Mouse (Mus musculus) liver, embryonic 12.5 days (tissue): ENCODE measurements around the gene Etv6. TPM values are rescaled to one million over a fixed set of nuclear protein-coding genes. Genes with fewer than 3 reads are reported as not detected.

Source experiments
- ATAC-seq: fragments of 200-750 bp; cut with Nextera tagmentation; 2 replicates; pipeline ENCODE4 v1.8.0; 2017; ENCODE audit warnings: moderate number of reproducible peaks, mild to moderate bottlenecking, moderate library complexity
- H3K27ac ChIP-seq: fragments of 300-500 bp; sonication (generic); 2 replicates; pipeline ENCODE4 v1.5.1; 2016; ENCODE audit warnings: mild to moderate bottlenecking
- H3K27me3 ChIP-seq: fragments of 300-500 bp; sonication (generic); replicated peaks from 2 replicates; pipeline ENCODE4 v1.6.1; 2016; ENCODE audit warnings: mild to moderate bottlenecking, moderate library complexity
- H3K36me3 ChIP-seq: fragments of 300-500 bp; sonication (generic); 2 replicates; pipeline ENCODE4 v1.6.1; 2016; ENCODE audit warnings: mild to moderate bottlenecking, moderate library complexity
- H3K4me1 ChIP-seq: fragments of 300-500 bp; sonication (generic); 2 replicates; pipeline ENCODE4 v1.6.1; 2016
- H3K4me2 ChIP-seq: fragments of 300-500 bp; sonication (generic); 2 replicates; pipeline ENCODE4 v1.6.1; 2016; ENCODE audit warnings: mild to moderate bottlenecking, moderate library complexity
- H3K4me3 ChIP-seq: fragments of 300-500 bp; sonication (generic); 2 replicates; pipeline ENCODE4 v1.5.1; 2016; ENCODE audit warnings: mild to moderate bottlenecking, moderate library complexity
- H3K9ac ChIP-seq: fragments of 300-500 bp; sonication (generic); 2 replicates; pipeline ENCODE4 v1.6.1; 2016; ENCODE audit warnings: mild to moderate bottlenecking, moderate library complexity
- H3K9me3 ChIP-seq: fragments of 300-500 bp; sonication (generic); replicated peaks from 2 replicates; pipeline ENCODE4 v1.6.1; 2016; ENCODE audit warnings: mild to moderate bottlenecking, moderate library complexity
- WGBS: fragments of 180-500 bp; shearing (Covaris S2); methylation state at CpG from one replicate; pipeline ENCODE4 v1.1.7; 2016; ENCODE audit not compliant: insufficient replicate concordance; 5-methylcytosine and 5-hydroxymethylcytosine counted together
- polyA plus RNA-seq: library from polyadenylated mRNA; unstranded; fragments of >200 nt; fragmentation: Nextera tagmentation; extraction: Ambion mirVana; gene quantifications from 2 replicates; pipeline ENCODE4 v1.2.1, GENCODE M21; 2016

Gene Etv6
- polyA plus RNA-seq, 1 experiment from 2014 or later, result 7.9 TPM

GRCm38 (mm10) chr6:134148443-134148942 is 113.0 kb downstream of the Etv6 start:
- ATAC-seq, result no peak
- no peaks in the 10 kb centered on the region for H3K27me3 ChIP-seq
- H3K36me3 ChIP-seq, result no peaks in the 10 kb centered on the region
- H3K9me3 ChIP-seq, result no peaks in the 10 kb centered on the region
- H3K4me3 ChIP-seq, result no peak overlapping the region
- no peak overlapping the region for H3K9ac ChIP-seq
- H3K4me2 ChIP-seq, result no peak overlapping the region
- no peak overlapping the region for H3K27ac ChIP-seq
- WGBS, result 74% methylated on average over 7 of the region's 7 CpGs
- H3K4me1 ChIP-seq, result peaks cover 58% of the 10 kb centered on the region

DNA sequence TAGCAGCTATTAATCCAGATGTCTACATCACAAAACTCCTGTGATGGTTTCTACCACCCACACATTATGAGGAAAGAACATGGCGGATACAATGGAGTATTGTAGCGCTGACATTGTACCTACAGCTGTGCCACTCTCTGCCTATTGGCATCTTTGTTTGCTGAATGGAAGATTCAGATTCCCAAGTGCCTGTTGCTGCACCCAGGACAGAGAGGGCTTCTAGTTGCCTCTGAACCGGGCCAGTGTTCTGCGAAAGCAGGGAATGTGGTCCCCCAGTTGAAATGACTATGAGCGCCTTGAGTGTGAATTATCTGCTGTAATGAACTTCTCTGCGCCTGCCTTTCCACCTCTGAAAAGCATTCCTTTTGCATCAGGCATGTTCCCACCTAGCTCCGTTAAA is 114.1 kb downstream of the Etv6 start:
- peaks cover 48% of the 10 kb centered on the region for H3K4me1 ChIP-seq
- H3K4me2 ChIP-seq, result no peak overlapping the region
- WGBS, result 80% methylated on average over 7 of the region's 7 CpGs
- no peaks in the 10 kb centered on the region for H3K36me3 ChIP-seq
- no peak overlapping the region for H3K9ac ChIP-seq
- no peak for ATAC-seq
- no peaks in the 10 kb centered on the region for H3K9me3 ChIP-seq
- H3K27ac ChIP-seq, result no peak overlapping the region
- H3K27me3 ChIP-seq, result no peaks in the 10 kb centered on the region
- H3K4me3 ChIP-seq, result no peak overlapping the region

DNA sequence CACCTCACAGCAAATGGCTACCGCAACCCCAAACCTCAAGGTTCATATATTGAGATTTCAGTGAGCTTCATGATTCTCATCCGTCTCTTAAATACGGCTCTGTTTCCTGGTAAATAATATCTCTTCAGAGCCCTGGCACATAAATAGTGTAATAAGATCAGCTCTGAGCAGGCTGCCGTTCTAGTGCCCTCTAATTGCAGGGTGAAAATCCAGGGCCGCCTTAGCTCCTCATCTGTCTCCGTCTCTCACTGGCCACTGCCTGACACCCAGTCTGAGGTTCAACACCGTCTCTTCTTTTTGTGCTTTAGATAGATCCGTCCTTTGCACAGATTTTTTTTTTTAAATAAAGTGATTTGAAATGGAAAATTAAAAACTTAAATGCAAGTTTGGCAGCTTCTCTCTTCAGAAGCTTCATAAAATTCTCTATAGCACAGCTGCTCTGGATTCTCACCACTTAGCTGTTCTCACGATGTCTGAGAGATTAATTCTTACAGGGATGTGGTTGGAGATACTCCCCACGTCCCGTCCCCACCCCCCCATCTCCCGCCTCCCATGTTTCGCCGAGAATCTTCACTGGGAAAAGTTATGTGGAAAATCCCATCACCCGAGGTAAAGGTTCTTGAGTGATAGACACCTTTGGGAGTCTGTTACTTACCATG is 115.7 kb downstream of the Etv6 start:
- H3K27ac ChIP-seq, result no peak overlapping the region
- no peak overlapping the region for H3K4me2 ChIP-seq
- H3K4me3 ChIP-seq, result no peak overlapping the region
- no peaks in the 10 kb centered on the region for H3K36me3 ChIP-seq
- H3K9ac ChIP-seq, result no peak overlapping the region
- WGBS, result 60% methylated on average over 15 of the region's 15 CpGs
- ATAC-seq, result no peak
- no peaks in the 10 kb centered on the region for H3K27me3 ChIP-seq
- H3K4me1 ChIP-seq, result peaks cover 48% of the 10 kb centered on the region
- H3K9me3 ChIP-seq, result no peaks in the 10 kb centered on the region

GRCm38 (mm10) chr6:134151853-134152505 is 116.5 kb downstream of the Etv6 start:
- ATAC-seq, result no peak

DNA sequence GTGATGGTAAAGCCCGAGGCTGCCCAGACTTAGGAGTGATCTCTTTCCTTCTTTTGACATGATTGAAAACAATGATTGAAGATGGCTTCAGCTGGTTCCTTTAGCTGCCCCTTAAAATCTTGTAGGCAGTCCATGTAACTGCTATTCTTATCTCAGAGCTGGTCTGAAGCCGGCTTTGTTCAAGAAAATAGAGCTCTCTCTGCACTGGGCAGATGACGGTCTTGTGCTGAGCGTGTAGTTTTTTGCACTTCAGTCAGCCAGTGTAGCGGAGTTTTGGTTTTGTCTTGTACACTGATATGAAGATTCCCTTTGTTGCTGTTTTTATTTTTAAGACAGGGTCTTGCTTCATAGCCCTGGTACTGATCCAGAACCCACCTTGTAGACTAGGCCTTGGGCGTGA is 117.0 kb downstream of the Etv6 start:
- H3K27me3 ChIP-seq, result no peaks in the 10 kb centered on the region
- H3K4me1 ChIP-seq, result peaks cover 57% of the 10 kb centered on the region
- H3K9me3 ChIP-seq, result no peaks in the 10 kb centered on the region
- no peak overlapping the region for H3K4me3 ChIP-seq
- H3K36me3 ChIP-seq, result peaks cover 5% of the 10 kb centered on the region; the same call in 1 of the 2 replicates
- no peak; the same call in 1 of the 2 replicates for ATAC-seq
- H3K4me2 ChIP-seq, result no peak overlapping the region
- no peak overlapping the region for H3K9ac ChIP-seq
- 54% methylated on average over 6 of the region's 6 CpGs for WGBS
- H3K27ac ChIP-seq, result no peak overlapping the region

More at GRCm38 (mm10) chr6:134151853-134152505, 116.5 kb downstream of the Etv6 start:
- Histone ChIP-seq H3K27me3 (no peaks in the 10 kb centered on the region), H3K4me2 (no peak overlapping the region), H3K4me3 (no peak overlapping the region), H3K27ac (peak overlapping the region; percentile 65), H3K9me3 (no peaks in the 10 kb centered on the region), H3K36me3 (peaks cover 4% of the 10 kb centered on the region; the same call in 1 of the 2 replicates), H3K4me1 (peaks cover 56% of the 10 kb centered on the region), H3K9ac (no peak overlapping the region)
- WGBS, result 41% methylated on average over 9 of the region's 9 CpGs

- 85% methylated on average over 8 of the region's 8 CpGs for WGBS
- Histone ChIP-seq H3K4me2 (no peak overlapping the region), H3K4me3 (no peak overlapping the region), H3K36me3 (peaks cover 5% of the 10 kb centered on the region; the same call in 1 of the 2 replicates), H3K9me3 (no peaks in the 10 kb centered on the region), H3K9ac (no peak overlapping the region), H3K4me1 (peaks cover 51% of the 10 kb centered on the region), H3K27ac (no peak overlapping the region), H3K27me3 (no peaks in the 10 kb centered on the region)
- no peak for ATAC-seq
These were observed 119.2 kb downstream of the Etv6 start for GRCm38 (mm10) chr6:134154746-134155145.

DNA sequence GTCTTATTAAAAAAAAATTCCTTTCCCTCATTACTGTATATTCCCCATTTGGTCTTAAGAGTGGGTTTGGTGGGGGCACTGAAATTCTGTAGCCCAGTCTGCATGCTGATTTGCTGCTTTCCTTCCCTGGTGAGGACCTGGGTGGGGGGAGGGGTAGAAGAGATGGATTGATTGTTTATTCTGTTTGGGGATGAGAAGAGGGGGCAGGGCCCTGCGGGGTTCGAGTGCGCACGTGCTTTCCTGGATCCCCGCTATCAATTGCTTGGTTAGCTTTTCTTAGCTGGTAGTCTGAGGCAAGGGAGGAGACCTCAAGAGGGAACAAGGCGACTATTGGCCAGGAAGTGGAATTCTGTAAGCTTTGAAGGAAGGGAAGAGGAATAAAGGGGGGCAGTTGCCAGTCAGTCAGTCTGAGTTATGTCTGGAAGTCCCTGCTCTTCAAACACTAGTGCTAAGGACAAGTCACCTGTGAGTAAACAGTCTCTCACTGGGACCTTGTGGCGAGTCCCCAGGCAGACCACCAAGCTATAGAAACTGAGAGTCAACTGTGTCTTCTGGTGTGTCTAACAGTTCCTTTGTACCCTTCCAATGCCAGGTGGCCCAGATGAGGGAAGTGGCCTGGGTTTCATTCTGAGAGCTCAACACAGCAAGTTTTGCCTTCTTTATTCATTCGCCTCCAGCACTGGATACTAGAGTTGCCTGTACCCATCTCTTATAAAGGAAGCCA is 120.6 kb downstream of the Etv6 start:
- H3K27ac ChIP-seq, result no peak overlapping the region

GRCm38 (mm10) chr6:134157533-134158115 is 122.1 kb downstream of the Etv6 start:
- H3K27ac ChIP-seq, result no peak overlapping the region
- WGBS, result 76% methylated on average over 6 of the region's 6 CpGs
- H3K36me3 ChIP-seq, result peaks cover 14% of the 10 kb centered on the region
- no peaks in the 10 kb centered on the region for H3K27me3 ChIP-seq
- no peak for ATAC-seq
- H3K4me1 ChIP-seq, result peaks cover 29% of the 10 kb centered on the region
- H3K4me2 ChIP-seq, result no peak overlapping the region
- no peaks in the 10 kb centered on the region for H3K9me3 ChIP-seq
- H3K4me3 ChIP-seq, result no peak overlapping the region
- no peak overlapping the region for H3K9ac ChIP-seq

More for the DNA sequence above, 120.6 kb downstream of the Etv6 start:
- Histone ChIP-seq H3K36me3 (peaks cover 5% of the 10 kb centered on the region; the same call in 1 of the 2 replicates), H3K4me3 (no peak overlapping the region), H3K9me3 (no peaks in the 10 kb centered on the region), H3K4me1 (peaks cover 42% of the 10 kb centered on the region), H3K4me2 (no peak overlapping the region), H3K9ac (no peak overlapping the region), H3K27me3 (no peaks in the 10 kb centered on the region)
- no peak for ATAC-seq
- WGBS, result 50% methylated on average over 8 of the region's 8 CpGs

GRCm38 (mm10) chr6:134158201-134158600 is 122.7 kb downstream of the Etv6 start:
- H3K4me1 ChIP-seq, result peaks cover 29% of the 10 kb centered on the region
- no peak overlapping the region for H3K4me3 ChIP-seq

GRCm38 (mm10) chr6:134159672-134160071 is 124.2 kb downstream of the Etv6 start:
- peaks cover 14% of the 10 kb centered on the region for H3K36me3 ChIP-seq
- H3K4me3 ChIP-seq, result no peak overlapping the region
- no peak for ATAC-seq
- peaks cover 43% of the 10 kb centered on the region for H3K4me1 ChIP-seq
- 78% methylated on average over 4 of the region's 4 CpGs for WGBS
- no peak overlapping the region for H3K27ac ChIP-seq
- H3K9me3 ChIP-seq, result no peaks in the 10 kb centered on the region
- H3K4me2 ChIP-seq, result no peak overlapping the region
- no peaks in the 10 kb centered on the region for H3K27me3 ChIP-seq
- no peak overlapping the region for H3K9ac ChIP-seq

More at GRCm38 (mm10) chr6:134158201-134158600, 122.7 kb downstream of the Etv6 start:
- Histone ChIP-seq H3K36me3 (peaks cover 14% of the 10 kb centered on the region), H3K4me2 (no peak overlapping the region), H3K27me3 (no peaks in the 10 kb centered on the region), H3K27ac (no peak overlapping the region), H3K9me3 (no peaks in the 10 kb centered on the region), H3K9ac (no peak overlapping the region)
- ATAC-seq, result no peak
- 70% methylated on average over 2 of the region's 2 CpGs for WGBS

DNA sequence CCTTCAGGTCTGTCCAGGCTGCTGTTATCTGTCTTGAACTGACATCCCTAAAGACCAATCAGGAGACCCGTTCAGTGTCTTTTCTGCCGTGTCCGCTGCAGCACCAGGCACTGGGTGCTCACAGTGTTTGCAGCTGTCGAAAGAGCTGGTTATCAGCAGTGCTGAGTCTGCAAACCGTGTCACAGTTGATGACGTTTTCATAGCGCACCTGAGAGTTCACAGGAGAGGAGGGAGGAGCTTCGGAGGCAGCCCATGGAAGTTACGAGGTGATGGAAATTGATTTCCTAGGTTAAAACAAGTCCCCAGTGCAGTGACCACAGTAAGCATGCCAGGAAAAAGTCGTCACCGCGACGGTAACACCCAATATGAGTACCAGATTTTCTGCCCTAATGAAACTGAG is 125.5 kb downstream of the Etv6 start:
- Histone ChIP-seq H3K9ac (no peak overlapping the region), H3K27me3 (no peaks in the 10 kb centered on the region), H3K27ac (no peak overlapping the region), H3K9me3 (no peaks in the 10 kb centered on the region), H3K4me2 (no peak overlapping the region), H3K36me3 (peaks cover 14% of the 10 kb centered on the region), H3K4me1 (peaks cover 44% of the 10 kb centered on the region), H3K4me3 (no peak overlapping the region)
- 64% methylated on average over 13 of the region's 13 CpGs for WGBS
- ATAC-seq, result 0 out of 2 replicates have a peak, but pooled peaks have one; percentile 52
